Mouse (Mus musculus) stomach, adult 2 months (tissue): ENCODE results near the gene Syt16. TPM values are rescaled to one million over a fixed set of nuclear protein-coding genes. Genes with fewer than 3 reads are reported as not detected.

Source experiments
- polyA plus RNA-seq: library from polyadenylated mRNA; depleted of rRNA; stranded (reverse); fragments of >200 nt; gene quantifications from 2 replicates; pipeline ENCODE4 v1.2.3, GENCODE M21; 2012; rRNA removed

The Syt16 gene
- 3.2 and 3.7 TPM in 2 replicates for polyA plus RNA-seq

GRCm38 (mm10) chr12:73997297-73998127 is at the start of gene Syt16:
Gene Syt16 (plus strand): TSS chr12:73997661.

GRCm38 (mm10) chr12:73964291-73965281 is 32.9 kb upstream of the Syt16 start, which contains the start of gene Snapc1:
Gene Snapc1 (plus strand): TSS chr12:73964481.

GRCm38 (mm10) chr12:74316344-74316973 is 319.0 kb downstream of the Syt16 start, which contains the start of gene Gm11042:
Gene Gm11042 (minus strand): TSS chr12:74316394.

Other genes starting within 250 kb of the Syt16 start
- 8.3 and 22.5 TPM in 2 replicates for gene Hif1a, start 96.3 kb upstream of the Syt16 start, polyA plus RNA-seq
- gene Gm49321, start 60.0 kb upstream of the Syt16 start, polyA plus RNA-seq: not detected in 2 replicates
- gene Snapc1, start 33.2 kb upstream of the Syt16 start, polyA plus RNA-seq: 2.5 and 3.5 TPM in 2 replicates